ENCODE assay signal across 18 mouse cellular contexts in the genomic region with DNA sequence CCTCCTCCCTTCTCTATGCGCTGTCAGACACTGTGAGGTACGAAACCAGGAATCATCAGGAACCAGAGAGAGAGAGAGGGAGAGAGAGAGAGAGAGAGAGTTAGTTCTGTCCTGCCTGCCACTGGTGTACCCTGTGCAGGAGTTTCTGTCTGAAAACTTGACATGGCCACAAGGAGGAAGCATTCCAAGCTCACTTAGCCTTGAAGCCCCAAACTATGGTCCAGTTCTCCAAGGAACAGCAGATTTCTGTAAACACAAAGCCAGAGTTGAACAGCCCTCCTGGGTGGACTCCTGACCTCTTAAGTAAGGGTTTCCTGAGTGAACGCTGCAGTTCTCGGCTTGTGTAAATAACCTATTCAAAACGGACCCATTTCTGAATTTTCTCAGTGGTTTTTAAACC. TPM values are rescaled to one million over a fixed set of nuclear protein-coding genes. Genes with fewer than 3 reads are reported as not detected.
DNase-seq lines count a peak whose midpoint lies in the region; ATAC-seq and TF ChIP-seq lines count a peak whose summit lies in the region.
"Had no signal": no experiment of that assay in that cellular context is flagged by ENCODE, and none has a peak within 500 bp of the region (broad histone marks: within the 10 kb centered on the region; RNA-seq: fewer than 3 reads in every experiment).

No protein-coding gene starts in this region.

- no peak overlapping the region for H3K9ac ChIP-seq in hindbrain, postnatal 0 days (replicated peaks; ENCODE audit: low read length)
- no peak overlapping the region for H3K9ac ChIP-seq in hindbrain, embryonic 11.5 days (ENCODE audit: low read depth, low read length)
- H3K9ac ChIP-seq in lung, embryonic 14.5 days: no peak overlapping the region
- no peak overlapping the region for H3K9ac ChIP-seq in intestine, embryonic 16.5 days (ENCODE audit: low read depth, low read length)
- H3K9ac ChIP-seq in stomach, embryonic 15.5 days: no peak overlapping the region
- H3K9ac ChIP-seq: embryonic facial prominence, embryonic 12.5 days; hindbrain, embryonic 12.5 days; liver, embryonic 15.5 days had no signal

- TF ChIP-seq CTCF in hindbrain, postnatal 0 days (IDR thresholded peaks at IDR 0.05; ENCODE audit: low read depth): peak; percentile 31
- peak; percentile 48 for TF ChIP-seq CTCF in lung, embryonic 14.5 days (IDR thresholded peaks at IDR 0.05; ENCODE audit: low read depth)
- no peak for TF ChIP-seq CTCF in lung, adult 2 months (IDR thresholded peaks at IDR 0.05; ENCODE audit: insufficient read depth, low read length)

- H3K36me3 ChIP-seq in hindbrain, postnatal 0 days (ENCODE audit: insufficient read depth, low read length): no peaks in the 10 kb centered on the region
- no peaks in the 10 kb centered on the region for H3K36me3 ChIP-seq in hindbrain, embryonic 11.5 days (ENCODE audit: control insufficient read depth, insufficient read depth, low read length)
- H3K36me3 ChIP-seq in lung, embryonic 14.5 days (ENCODE audit: insufficient read depth): no peaks in the 10 kb centered on the region
- H3K36me3 ChIP-seq in intestine, embryonic 16.5 days (ENCODE audit: control insufficient read depth, insufficient read depth, low read length): no peaks in the 10 kb centered on the region
- no peaks in the 10 kb centered on the region for H3K36me3 ChIP-seq in stomach, embryonic 15.5 days
- H3K36me3 ChIP-seq: embryonic facial prominence, embryonic 12.5 days; hindbrain, embryonic 12.5 days; limb, embryonic 10.5 days; liver, embryonic 15.5 days had no signal

- H3K4me1 ChIP-seq in hindbrain, postnatal 0 days (ENCODE audit: insufficient read depth, low read length): no peaks in the 10 kb centered on the region
- H3K4me1 ChIP-seq in hindbrain, embryonic 11.5 days (replicated peaks; ENCODE audit: control insufficient read depth, insufficient read depth, low read length): no peaks in the 10 kb centered on the region
- peaks cover 12% of the 10 kb centered on the region; the same call in 1 of the 2 replicates for H3K4me1 ChIP-seq in lung, embryonic 14.5 days (ENCODE audit: insufficient read depth)
- peaks cover 6% of the 10 kb centered on the region; the same call in 1 of the 2 replicates for H3K4me1 ChIP-seq in lung, adult 2 months (ENCODE audit: control insufficient read depth, insufficient read depth, low read length)
- H3K4me1 ChIP-seq in intestine, embryonic 16.5 days (ENCODE audit: control insufficient read depth, insufficient read depth, low read length): peaks cover 10% of the 10 kb centered on the region; the same call in 1 of the 2 replicates
- 0 out of 2 replicates have a peak, but pooled peaks cover 6% of the 10 kb centered on the region for H3K4me1 ChIP-seq in stomach, embryonic 15.5 days
- H3K4me1 ChIP-seq: liver, embryonic 15.5 days had no signal

- H3K9me3 ChIP-seq in hindbrain, postnatal 0 days (ENCODE audit: low read length): no peaks in the 10 kb centered on the region
- H3K9me3 ChIP-seq in hindbrain, embryonic 11.5 days (ENCODE audit: control insufficient read depth, low read length): no peaks in the 10 kb centered on the region
- no peaks in the 10 kb centered on the region for H3K9me3 ChIP-seq in lung, embryonic 14.5 days (ENCODE audit: low read depth, low read length)
- no peaks in the 10 kb centered on the region for H3K9me3 ChIP-seq in intestine, embryonic 16.5 days (ENCODE audit: control insufficient read depth, low read length)
- H3K9me3 ChIP-seq in stomach, embryonic 15.5 days: no peaks in the 10 kb centered on the region
- H3K9me3 ChIP-seq: embryonic facial prominence, embryonic 12.5 days; hindbrain, embryonic 12.5 days; limb, embryonic 10.5 days; liver, embryonic 15.5 days had no signal

- no peak overlapping the region for H3K4me2 ChIP-seq in hindbrain, postnatal 0 days (ENCODE audit: low read depth, low read length)
- no peak overlapping the region for H3K4me2 ChIP-seq in hindbrain, embryonic 11.5 days (replicated peaks; ENCODE audit: low read depth, low read length)
- peak overlapping the region; percentile 4; the same call in 1 of the 2 replicates for H3K4me2 ChIP-seq in lung, embryonic 14.5 days
- H3K4me2 ChIP-seq in intestine, embryonic 16.5 days (ENCODE audit: low read depth, low read length): no peak overlapping the region
- H3K4me2 ChIP-seq in stomach, embryonic 15.5 days: no peak overlapping the region
- H3K4me2 ChIP-seq: embryonic facial prominence, embryonic 12.5 days; hindbrain, embryonic 12.5 days; liver, embryonic 15.5 days; midbrain, embryonic 11.5 days had no signal

- WGBS in hindbrain, postnatal 0 days: 61% methylated on average over 5 of the region's 5 CpGs
- WGBS in hindbrain, embryonic 11.5 days: 55% methylated on average over 5 of the region's 5 CpGs
- WGBS in lung, embryonic 14.5 days: 23% methylated on average over 5 of the region's 5 CpGs
- WGBS in lung, adult 2 months: 28% methylated on average over 5 of the region's 5 CpGs
- WGBS in intestine, embryonic 16.5 days: 40% methylated on average over 5 of the region's 5 CpGs
- WGBS in stomach, embryonic 15.5 days: 21% methylated on average over 5 of the region's 5 CpGs

- H3K27ac ChIP-seq in hindbrain, postnatal 0 days: no peak overlapping the region
- no peak overlapping the region for H3K27ac ChIP-seq in hindbrain, embryonic 11.5 days (ENCODE audit: low read depth, low read length)
- H3K27ac ChIP-seq in lung, embryonic 14.5 days (ENCODE audit: low read depth): no peak overlapping the region; the same call in 1 of the 2 replicates
- no peak overlapping the region for H3K27ac ChIP-seq in intestine, embryonic 16.5 days (ENCODE audit: low read length)
- no peak overlapping the region for H3K27ac ChIP-seq in stomach, embryonic 15.5 days
- H3K27ac ChIP-seq: embryonic facial prominence, embryonic 12.5 days; hindbrain, embryonic 12.5 days; limb, embryonic 10.5 days; liver, embryonic 15.5 days had no signal

- no peak for ATAC-seq in hindbrain, postnatal 0 days
- ATAC-seq in hindbrain, embryonic 11.5 days (ENCODE audit: low FRiP score): no peak
- peak; percentile 61; the same call in 1 of the 2 replicates for ATAC-seq in lung, embryonic 14.5 days (ENCODE audit: insufficient read depth)
- peak; percentile 85 for ATAC-seq in intestine, embryonic 16.5 days
- ATAC-seq in stomach, embryonic 15.5 days (ENCODE audit: insufficient read depth, low FRiP score, low read depth): 0 out of 2 replicates have a peak, but pooled peaks have one; percentile 35
- ATAC-seq in erythroblast, adult 5-6 weeks (replicated peaks; ENCODE audit: low FRiP score, poor library complexity, severe bottlenecking): no peak

- no peak for DNase-seq in hindbrain, postnatal 0 days (ENCODE audit: low spot score)
- DNase-seq in hindbrain, embryonic 11.5 days (ENCODE audit: low spot score): no peak
- peak; percentile 59 for DNase-seq in lung, embryonic 14.5 days
- no peak for DNase-seq in lung, adult 2 months
- DNase-seq in adrenal gland, postnatal 14 days: no peak
- DNase-seq: adrenal gland, postnatal 10 days; cerebellum, adult 9-11 months; kidney, postnatal 14 days; right cerebral cortex, adult 18-20 months; thymus, postnatal 25 days had no signal

- no peaks in the 10 kb centered on the region for H3K27me3 ChIP-seq in hindbrain, postnatal 0 days (ENCODE audit: insufficient read depth, low read length)
- no peaks in the 10 kb centered on the region for H3K27me3 ChIP-seq in hindbrain, embryonic 11.5 days (ENCODE audit: control insufficient read depth, insufficient read depth, low read length)
- H3K27me3 ChIP-seq in lung, embryonic 14.5 days (ENCODE audit: insufficient read depth, low read length): no peaks in the 10 kb centered on the region
- no peaks in the 10 kb centered on the region for H3K27me3 ChIP-seq in intestine, embryonic 16.5 days (replicated peaks; ENCODE audit: control insufficient read depth, insufficient read depth, low read length)
- H3K27me3 ChIP-seq in stomach, embryonic 15.5 days (replicated peaks): no peaks in the 10 kb centered on the region
- H3K27me3 ChIP-seq: embryonic facial prominence, embryonic 12.5 days; hindbrain, embryonic 12.5 days; liver, embryonic 15.5 days had no signal

- no peak for TF ChIP-seq POLR2A in lung, adult 2 months (IDR thresholded peaks at IDR 0.05; ENCODE audit: borderline replicate concordance, extremely low read depth, low read depth, low read length)

- no peak overlapping the region for H3K4me3 ChIP-seq in hindbrain, postnatal 0 days (ENCODE audit: low read length)
- H3K4me3 ChIP-seq in hindbrain, embryonic 11.5 days (ENCODE audit: low read depth, low read length): no peak overlapping the region
- no peak overlapping the region for H3K4me3 ChIP-seq in lung, embryonic 14.5 days (ENCODE audit: low read depth, low read length)
- H3K4me3 ChIP-seq in lung, adult 2 months (replicated peaks; ENCODE audit: extremely low read depth, low read depth, low read length): no peak overlapping the region
- H3K4me3 ChIP-seq in intestine, embryonic 16.5 days (ENCODE audit: low read length): no peak overlapping the region
- no peak overlapping the region for H3K4me3 ChIP-seq in stomach, embryonic 15.5 days (replicated peaks)
- H3K4me3 ChIP-seq: embryonic facial prominence, embryonic 12.5 days; hindbrain, embryonic 12.5 days; limb, embryonic 10.5 days; liver, embryonic 15.5 days had no signal

RNA-seq across cellular contexts. Expression of a gene that starts 40.2 kb away (rescaled TPM):
- total RNA-seq in hindbrain, postnatal 0 days (2014; rRNA removed): 16.9 and 22.0 TPM in 2 replicates
- polyA plus RNA-seq in hindbrain, postnatal 0 days (2015; fragmentation: Nextera tagmentation; extraction: Ambion mirVana): 29.0 and 29.7 TPM in 2 replicates
- 78.8 and 82.9 TPM in 2 replicates for polyA plus RNA-seq in hindbrain, embryonic 11.5 days (2014; fragmentation: Nextera tagmentation; extraction: Ambion mirVana)
- 84.8 and 86.2 TPM in 2 replicates for polyA plus RNA-seq in lung, embryonic 14.5 days (2014; fragmentation: Nextera tagmentation; extraction: Ambion mirVana)
- polyA plus RNA-seq in lung, adult 2 months (2012; rRNA removed): 9.8 and 10.3 TPM in 2 replicates
- polyA plus RNA-seq in intestine, embryonic 16.5 days (2015; fragmentation: Nextera tagmentation; extraction: Ambion mirVana): 51.2 and 53.5 TPM in 2 replicates
- polyA plus RNA-seq in stomach, embryonic 15.5 days (2015; fragmentation: Nextera tagmentation; extraction: Ambion mirVana): 56.6 and 57.5 TPM in 2 replicates
- 7.4 and 8.6 TPM in 2 replicates for total RNA-seq in adrenal gland, postnatal 14 days (2021)
- total RNA-seq in erythroblast, adult 5-6 weeks (2015; ENCODE audit: low replicate concordance): 22.4 and 23.2 TPM in 2 replicates
- 16.2 and 24.7 TPM in 2 replicates for total RNA-seq in erythroblast, adult 5-6 weeks (2017; ENCODE audit: low replicate concordance)

RNA-seq across cellular contexts. Expression of a gene that starts 51.0 kb away (rescaled TPM):
- total RNA-seq in hindbrain, postnatal 0 days (2014; rRNA removed): 1.4 and 2.9 TPM in 2 replicates
- polyA plus RNA-seq in hindbrain, postnatal 0 days (2015; fragmentation: Nextera tagmentation; extraction: Ambion mirVana): 1.3 and 1.6 TPM in 2 replicates
- polyA plus RNA-seq in hindbrain, embryonic 11.5 days (2014; fragmentation: Nextera tagmentation; extraction: Ambion mirVana): 0.43 and 0.49 TPM in 2 replicates
- polyA plus RNA-seq in lung, embryonic 14.5 days (2014; fragmentation: Nextera tagmentation; extraction: Ambion mirVana): 0.43 and 0.91 TPM in 2 replicates
- 21.4 and 26.7 TPM in 2 replicates for polyA plus RNA-seq in lung, adult 2 months (2012; rRNA removed)
- 0.23 and 3.3 TPM in 2 replicates for polyA plus RNA-seq in intestine, embryonic 16.5 days (2015; fragmentation: Nextera tagmentation; extraction: Ambion mirVana)
- 1.7 and 2.7 TPM in 2 replicates for polyA plus RNA-seq in stomach, embryonic 15.5 days (2015; fragmentation: Nextera tagmentation; extraction: Ambion mirVana)
- total RNA-seq in adrenal gland, postnatal 14 days (2021): 497 and 542 TPM in 2 replicates
- 3.3 TPM in 1 of 2 replicates, not detected in the other for total RNA-seq in erythroblast, adult 5-6 weeks (2015; ENCODE audit: low replicate concordance)
- total RNA-seq in erythroblast, adult 5-6 weeks (2017; ENCODE audit: low replicate concordance): 2.0 and 5.0 TPM in 2 replicates

Comparison
In these comparisons a context has a peak if more than half of its experiments do, and no peak if none do; other contexts are left out.
1. ATAC-seq: peak in lung, embryonic 14.5 days (single experiment), intestine, embryonic 16.5 days (single experiment) and stomach, embryonic 15.5 days (single experiment); none in hindbrain, postnatal 0 days (single experiment), hindbrain, embryonic 11.5 days (single experiment) and erythroblast, adult 5-6 weeks (single experiment).